Mouse (Mus musculus): ENCODE measurements around the gene Serpini1.
A peak's percentile ranks its signal among the peaks of the same experiment; 100 is the strongest.

Gene Serpini1

DNA sequence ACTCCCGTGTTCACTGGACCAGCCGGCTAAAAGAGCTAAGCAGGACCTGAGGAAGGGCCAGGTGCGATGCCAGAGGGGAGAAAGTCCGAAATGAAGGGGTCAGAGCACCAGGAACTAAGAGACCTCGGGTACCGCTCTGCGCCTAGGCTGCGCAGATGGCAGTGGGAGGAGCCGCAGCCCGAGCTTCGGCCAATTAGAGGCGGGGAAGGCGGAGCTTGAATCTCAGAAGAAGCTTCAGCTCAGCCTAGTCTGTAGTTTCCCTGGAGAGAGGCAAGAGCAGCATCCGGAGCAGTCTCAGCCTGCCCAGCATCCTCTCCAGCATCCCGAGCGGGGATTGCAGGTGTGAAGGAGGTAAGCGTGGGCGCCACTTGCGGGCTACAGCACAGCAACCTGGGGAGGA lies at the start of gene Serpini1:
Gene Serpini1 (plus strand): TSS at position 256 of the 400 bp plus-strand sequence.
- DNase-seq (ENCODE audit: extremely low read depth, low read depth, low spot score): peak; percentile 23

DNA sequence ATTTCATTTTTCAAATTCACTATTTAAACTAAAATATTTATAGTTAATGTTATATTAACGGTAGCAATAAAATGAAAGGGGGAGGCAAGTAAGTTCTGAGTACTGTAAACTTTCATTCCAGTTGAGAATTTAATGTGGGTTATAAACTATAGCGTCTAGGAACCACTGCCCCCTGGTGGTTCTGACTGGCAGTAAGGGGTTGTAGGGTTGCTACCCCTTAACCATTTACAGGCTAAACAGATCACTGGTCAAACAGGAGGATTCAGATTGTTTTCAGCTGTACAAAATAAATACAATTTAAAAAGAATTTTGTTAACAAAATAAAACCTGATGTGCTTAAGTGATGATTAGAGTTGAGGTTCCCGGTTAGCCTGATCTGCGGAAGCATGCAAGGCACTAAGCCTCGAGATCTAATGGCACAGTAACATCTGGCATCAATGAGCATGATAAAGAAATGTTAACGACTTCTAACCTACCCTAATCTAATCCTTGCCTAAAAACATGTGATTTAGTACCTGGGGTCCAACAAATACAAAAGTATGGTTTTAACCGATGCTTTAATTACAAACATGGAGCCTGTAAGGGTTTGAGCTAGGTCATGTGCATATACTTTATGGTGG lies 39.6 kb upstream of the Serpini1 start:
- no peak for DNase-seq (ENCODE audit: extremely low read depth, low read depth, low spot score)

DNA sequence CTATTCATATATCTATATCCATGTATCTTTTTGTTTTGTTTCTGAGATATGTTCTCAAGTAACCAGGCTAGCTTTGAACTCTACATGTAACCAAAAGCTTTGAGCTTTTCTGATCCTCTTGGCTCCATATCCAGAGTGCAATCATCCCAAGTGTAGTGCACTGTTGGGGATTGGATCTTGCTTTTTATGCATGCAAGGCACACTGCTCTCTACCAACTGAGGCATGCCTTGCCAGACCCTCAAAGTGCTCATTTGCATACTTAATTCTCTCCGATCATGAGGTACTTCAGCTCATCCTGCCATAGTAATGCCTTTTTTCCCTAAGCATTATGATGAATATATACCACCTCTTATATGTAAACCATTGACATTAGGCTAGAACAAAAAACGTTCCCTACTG lies 36.0 kb upstream of the Serpini1 start:
- no peak for DNase-seq (ENCODE audit: extremely low read depth, low read depth, low spot score)

DNA sequence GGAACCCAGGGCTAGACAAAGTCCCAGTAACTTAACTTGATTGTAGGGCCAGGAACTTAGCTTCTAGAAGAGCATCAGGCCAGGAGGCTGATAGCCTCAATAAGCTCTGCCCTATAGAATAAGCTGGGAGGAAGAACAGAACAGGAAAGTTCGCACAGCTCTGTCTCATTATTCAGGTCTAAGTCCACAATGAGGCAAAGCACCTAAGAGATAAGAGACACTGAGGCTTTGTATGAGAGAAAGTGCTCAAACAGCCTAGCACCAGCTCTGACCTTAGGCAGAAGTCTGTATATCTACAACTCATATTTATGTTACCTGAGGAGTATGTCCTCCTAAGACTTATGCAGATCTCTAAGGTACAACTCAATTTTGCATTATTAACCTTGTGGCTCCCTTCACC lies 34.8 kb upstream of the Serpini1 start:
- no peak for DNase-seq (ENCODE audit: extremely low read depth, low read depth, low spot score)

DNA sequence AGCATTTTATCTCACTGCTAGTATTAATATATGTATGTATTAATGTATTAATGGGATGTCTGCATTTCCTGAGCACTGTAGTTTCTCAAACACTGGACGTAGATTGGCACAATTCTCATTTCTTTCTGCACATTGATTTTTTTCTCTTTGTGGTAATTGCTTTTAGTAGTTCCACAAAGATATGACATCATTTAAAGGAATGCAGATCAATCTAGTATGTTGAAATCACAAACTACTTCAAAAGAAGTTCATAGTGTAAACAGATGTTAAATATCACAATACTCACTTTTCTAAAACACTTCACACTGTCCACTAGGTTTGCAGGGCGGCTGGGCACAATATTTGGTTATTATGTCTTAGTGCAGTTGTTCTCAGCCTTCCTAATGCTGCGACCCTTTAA lies 26.3 kb upstream of the Serpini1 start:
- no peak for DNase-seq (ENCODE audit: extremely low read depth, low read depth, low spot score)

DNA sequence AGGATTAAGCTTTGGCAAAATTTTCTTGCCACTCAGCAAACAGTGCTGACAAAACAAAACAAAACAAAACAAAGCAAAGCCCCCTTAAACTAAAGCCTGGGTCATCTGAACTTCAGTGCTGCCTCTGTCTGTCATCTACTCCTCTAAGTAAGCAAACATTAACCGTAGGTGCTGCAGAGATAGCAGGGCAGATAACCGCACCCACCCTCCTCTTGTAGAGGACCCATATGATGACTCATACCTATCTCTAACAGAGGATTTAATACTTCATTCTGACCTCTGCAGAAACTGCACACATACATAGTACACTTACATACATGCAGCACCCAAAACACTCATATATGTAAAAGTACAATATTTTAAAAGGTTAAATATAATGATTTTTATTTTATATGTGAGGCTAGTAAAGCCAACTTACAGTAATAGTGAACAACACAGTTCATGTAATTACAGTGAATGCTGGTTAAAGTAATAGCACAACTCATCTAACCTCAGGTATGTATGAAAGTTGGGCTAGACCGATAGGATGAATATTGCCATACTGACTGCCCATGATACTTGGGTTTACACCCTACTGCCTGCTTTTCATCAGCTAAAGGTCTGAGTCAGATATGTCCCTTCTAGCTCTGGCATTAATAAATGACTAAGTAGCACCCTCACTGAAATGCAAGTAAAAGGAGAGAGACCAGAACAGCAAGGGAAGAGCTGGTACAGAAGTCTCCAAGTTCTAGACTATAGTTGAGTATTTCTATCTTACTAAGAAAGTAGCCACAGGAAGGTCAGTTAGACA lies 23.1 kb upstream of the Serpini1 start:
- no peak for DNase-seq (ENCODE audit: extremely low read depth, low read depth, low spot score)

DNA sequence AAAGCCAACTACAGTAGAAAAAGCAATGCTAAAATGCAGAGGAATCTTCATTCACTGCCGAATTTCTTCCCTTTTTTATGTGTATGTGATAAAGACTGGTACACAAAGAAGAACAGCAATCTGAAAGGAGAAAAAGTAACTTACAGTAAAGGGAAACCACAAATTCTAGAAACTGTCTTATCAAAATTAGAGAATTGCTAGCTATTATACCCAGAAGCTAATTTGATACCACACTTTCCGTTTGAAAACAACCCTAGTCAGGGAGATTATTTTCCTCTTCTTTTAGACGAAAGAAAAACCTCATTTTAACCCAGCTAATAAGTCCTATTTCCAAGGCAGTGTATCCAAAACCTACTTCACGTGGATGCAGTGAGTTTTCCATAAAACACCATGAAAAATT lies 16.1 kb upstream of the Serpini1 start:
- DNase-seq (ENCODE audit: extremely low read depth, low read depth, low spot score): no peak

DNA sequence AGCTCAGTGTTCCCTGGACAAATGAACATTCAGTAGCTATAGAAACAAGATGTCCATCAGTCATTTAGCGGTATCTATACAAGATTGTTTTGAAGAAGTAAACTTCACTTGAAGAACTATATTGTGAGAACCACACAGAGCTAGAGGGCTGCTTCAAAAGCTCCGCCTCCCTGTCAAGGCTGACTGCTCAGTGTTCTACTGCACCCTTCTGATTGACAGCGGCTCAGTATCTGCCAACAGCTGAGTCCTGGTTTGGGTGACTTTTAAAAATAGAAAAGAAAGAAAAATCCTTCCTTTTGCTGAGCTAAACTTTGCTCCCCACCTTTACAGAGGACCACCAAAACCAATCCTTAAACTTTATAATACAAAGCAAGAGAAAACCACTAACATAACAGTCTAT lies 14.5 kb upstream of the Serpini1 start:
- DNase-seq (ENCODE audit: extremely low read depth, low read depth, low spot score): no peak

DNA sequence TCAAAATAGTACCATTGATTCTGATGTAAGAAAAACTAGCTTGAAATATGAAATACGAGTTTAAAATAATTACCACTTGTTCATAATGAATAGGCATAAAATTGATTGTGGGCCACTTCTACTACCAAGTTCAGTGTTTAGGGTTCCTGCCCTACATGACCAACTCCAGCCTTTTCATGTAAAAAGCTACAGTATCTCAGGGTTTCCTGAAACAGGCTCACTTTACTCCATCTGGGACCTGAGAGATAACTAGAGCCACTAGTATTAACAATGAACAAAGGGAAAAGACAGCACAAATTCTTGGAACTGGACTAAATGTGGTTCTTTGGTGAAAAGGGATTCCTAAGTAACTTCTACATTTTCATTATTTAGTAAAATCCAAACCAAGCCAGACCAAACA lies 13.1 kb upstream of the Serpini1 start:
- DNase-seq (ENCODE audit: extremely low read depth, low read depth, low spot score): no peak

DNA sequence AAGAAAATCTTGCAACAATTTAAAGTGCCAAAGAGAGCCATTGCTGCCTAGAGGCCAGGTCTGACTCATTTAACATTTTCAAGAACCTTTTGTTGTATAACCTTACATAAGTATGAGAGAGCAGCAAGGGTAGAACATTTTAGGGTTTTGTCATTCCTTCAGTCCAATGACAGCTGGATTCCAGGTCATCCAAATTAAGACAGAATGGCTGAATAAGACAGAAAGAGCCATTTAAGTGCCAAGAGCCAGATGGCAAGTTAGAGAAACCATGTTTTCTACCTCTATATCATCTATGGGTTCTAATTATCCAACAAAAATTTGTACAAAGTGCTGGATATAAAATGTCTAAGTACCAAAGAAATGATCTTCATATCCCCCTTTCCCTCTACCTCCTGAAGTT lies 6.1 kb upstream of the Serpini1 start:
- DNase-seq (ENCODE audit: extremely low read depth, low read depth, low spot score): no peak

DNA sequence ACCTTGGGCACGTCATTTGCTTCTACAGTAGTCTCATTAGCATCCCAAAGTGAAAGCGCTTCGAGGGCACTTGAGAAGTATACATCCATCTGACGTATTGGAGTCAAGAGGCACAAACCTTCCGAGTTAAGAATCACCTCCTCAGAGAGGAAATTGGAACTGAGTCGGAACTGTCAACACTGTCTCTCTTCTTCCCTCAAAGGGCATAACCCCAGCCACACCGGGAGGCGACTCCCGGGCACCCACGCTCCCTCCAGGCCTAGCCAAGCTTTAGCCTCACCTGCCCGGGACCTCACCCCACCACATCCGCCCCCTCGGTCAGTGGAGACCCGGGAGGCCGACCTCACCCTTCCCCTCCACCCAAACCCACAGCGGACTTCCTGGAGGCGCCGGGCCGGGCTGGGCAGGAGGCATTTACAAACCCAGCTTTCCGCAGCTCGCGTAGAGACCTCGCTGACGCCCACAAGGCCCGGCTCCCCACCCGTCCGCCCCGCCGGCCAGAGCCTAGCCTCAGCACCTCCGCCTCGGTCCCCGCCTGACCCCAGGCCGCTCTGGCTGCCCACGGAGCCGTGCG lies 1.1 kb upstream of the Serpini1 start:
- no peak for DNase-seq (ENCODE audit: extremely low read depth, low read depth, low spot score)

DNA sequence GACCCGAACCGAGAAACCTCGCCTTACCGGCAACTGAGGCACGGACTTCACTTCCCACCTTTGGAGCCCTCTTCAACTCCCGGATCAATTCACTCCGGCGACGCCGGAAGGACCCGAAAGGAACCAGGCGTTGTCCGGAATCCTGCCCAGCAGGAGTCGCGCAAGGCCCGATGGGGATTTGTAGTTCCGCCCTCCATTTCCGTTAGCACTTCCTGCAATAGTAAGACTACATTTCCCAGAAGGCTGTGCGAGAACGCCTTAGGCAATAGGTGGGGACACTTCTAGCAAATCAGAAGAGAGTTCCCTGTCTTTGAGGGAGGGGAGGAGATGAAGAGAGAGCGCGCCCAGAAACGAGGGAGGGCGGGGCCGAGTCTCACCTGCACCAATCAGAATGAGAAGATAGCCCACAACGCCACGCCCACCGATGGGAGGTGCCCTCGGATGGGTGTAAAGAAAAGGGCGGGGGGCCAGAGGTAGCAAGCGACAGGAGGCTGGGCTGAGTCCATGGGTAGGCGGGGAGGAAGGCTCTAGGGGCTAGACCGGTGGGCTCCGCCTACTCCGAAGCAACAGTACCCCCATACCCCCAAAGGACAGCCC lies 554 bp upstream of the Serpini1 start, which contains the start of gene Pdcd10:
Gene Pdcd10 (minus strand): TSS at position 162 of the 597 bp plus-strand sequence.
- DNase-seq (ENCODE audit: extremely low read depth, low read depth, low spot score): peak; percentile 100

DNA sequence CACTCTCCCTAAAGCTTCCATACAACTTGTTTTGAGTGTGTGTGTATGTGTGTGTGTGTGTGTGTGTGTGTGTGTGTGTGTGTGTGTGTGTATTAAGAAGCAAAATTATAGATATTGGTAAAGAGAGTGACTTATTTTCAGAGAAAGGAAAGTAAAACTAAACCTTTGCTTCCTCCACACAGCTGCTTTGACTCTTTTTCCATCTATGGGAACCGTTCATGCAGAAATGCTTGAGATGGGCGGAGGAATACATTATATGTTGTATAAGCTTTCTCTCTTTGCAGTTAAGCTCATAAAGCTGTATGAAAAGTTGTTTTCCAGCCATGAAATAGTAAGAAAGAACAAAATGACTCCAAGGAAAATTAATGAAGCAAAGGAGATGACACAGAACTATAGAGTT lies 16.7 kb downstream of the Serpini1 start:
- no peak for DNase-seq (ENCODE audit: extremely low read depth, low read depth, low spot score)

DNA sequence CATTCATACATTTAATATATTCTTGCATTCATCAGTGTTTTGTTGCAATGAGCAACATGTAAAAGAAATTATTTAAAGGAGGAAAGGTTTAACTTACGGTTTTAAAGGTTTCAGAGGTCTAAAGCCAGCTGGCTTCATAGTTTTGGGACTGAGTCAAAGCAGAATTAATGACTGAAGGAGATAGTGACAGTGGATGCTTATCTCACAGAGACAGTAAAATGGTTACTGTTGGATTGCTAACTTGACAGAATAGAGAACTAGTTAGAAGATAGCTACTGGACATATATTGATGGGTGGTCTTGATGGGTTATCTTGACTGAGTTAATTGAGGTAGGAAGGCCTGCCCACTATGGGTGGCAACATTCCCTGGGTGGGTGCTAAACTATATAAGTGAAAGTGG lies 18.2 kb downstream of the Serpini1 start:
- no peak for DNase-seq (ENCODE audit: extremely low read depth, low read depth, low spot score)

DNA sequence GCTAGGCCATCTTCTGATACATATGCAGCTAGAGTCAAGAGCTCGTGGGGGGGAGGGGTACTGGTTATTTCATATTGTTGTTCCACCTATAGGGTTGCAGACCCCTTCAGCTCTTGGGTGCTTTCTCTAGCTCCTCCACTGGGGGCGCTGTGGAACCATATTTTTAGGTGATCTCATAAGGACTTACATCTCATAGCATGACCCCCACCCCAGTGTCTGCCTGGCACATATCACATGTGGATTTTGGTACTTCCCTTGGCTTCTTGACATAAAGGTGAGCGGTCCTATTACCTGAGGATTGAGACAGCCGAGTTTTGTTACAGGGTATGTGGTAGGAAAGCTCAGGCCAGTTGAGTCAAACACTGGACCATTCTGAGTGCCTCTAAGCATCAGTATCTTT lies 22.0 kb downstream of the Serpini1 start:
- no peak for DNase-seq (ENCODE audit: extremely low read depth, low read depth, low spot score)

DNA sequence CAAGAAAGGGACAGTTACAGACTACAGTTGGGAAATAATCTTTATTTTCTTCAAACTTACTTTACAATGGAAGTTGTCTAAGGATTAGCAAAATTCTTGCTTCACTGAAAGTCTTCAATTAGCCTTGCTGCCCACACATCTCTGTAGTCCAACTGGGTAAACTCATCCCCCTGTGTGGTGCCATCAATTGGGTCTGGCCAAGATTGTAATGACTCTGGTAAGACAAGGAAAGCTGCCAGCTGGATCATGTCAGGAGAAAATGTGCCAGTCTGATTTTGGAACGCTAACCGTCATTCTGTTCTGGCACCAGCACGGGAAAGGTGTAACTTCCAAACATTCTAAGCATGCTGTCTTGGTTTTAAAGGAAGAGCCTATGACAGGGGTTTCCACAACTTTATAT lies 25.9 kb downstream of the Serpini1 start:
- peak; percentile 82 for DNase-seq (ENCODE audit: extremely low read depth, low read depth, low spot score)

DNA sequence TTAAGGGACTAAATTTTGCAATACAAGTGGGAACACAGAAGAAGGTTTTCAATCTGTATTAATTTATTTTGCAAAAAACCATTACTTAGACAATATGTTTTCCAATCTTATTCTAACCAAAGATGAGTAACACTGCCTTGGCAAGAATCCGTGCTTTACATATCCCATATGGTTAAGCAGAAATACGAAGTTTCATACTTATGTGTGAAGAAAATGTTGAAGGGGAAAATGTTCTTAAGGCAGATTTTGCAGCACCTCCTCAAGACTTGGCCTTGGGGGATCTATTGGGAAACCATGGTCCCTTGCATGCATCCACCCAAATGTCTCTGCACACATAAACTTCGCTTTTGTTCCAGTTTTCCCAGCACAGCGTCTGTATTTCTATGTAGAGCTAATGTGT lies 27.6 kb downstream of the Serpini1 start:
- DNase-seq (ENCODE audit: extremely low read depth, low read depth, low spot score): no peak

DNA sequence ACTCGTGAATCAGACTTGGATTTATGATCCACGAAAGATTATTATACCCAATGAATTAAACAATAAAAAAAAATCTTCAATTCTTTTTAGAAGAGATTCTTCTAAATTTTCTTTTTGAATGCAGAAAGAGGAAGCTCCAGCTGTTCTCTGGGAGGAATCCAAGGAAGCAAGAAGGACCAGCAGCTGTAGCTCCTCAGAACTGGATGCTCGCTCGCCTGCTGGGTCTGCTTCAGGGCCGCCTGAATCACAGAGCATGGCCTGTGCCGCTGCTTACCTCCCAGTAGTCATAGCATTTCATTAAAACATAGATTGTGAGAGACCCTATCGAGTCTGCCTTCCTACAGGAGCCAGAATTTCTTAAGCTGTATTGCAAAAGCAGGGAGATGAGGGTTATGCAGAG lies 53.7 kb downstream of the Serpini1 start:
- DNase-seq (ENCODE audit: extremely low read depth, low read depth, low spot score): no peak

DNA sequence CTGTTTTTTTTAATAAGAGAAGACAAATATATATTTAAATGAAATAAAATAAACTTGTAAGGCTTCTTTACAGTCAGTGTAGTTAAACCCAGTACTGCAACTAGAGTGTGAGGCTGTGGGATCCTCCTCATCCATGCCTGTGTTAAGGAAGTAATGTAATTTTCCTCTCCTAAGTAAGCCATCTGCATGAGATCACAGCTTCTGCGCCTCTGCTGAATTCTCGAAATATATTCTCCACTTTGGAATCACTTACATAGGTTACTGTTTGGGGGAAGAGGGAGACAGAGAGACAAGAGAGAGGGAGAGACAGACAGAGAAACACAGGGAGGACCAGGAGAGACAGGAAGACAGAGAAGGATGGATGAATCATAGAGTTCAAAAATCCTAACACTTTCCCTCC lies 67.3 kb downstream of the Serpini1 start:
- no peak for DNase-seq (ENCODE audit: extremely low read depth, low read depth, low spot score)

DNA sequence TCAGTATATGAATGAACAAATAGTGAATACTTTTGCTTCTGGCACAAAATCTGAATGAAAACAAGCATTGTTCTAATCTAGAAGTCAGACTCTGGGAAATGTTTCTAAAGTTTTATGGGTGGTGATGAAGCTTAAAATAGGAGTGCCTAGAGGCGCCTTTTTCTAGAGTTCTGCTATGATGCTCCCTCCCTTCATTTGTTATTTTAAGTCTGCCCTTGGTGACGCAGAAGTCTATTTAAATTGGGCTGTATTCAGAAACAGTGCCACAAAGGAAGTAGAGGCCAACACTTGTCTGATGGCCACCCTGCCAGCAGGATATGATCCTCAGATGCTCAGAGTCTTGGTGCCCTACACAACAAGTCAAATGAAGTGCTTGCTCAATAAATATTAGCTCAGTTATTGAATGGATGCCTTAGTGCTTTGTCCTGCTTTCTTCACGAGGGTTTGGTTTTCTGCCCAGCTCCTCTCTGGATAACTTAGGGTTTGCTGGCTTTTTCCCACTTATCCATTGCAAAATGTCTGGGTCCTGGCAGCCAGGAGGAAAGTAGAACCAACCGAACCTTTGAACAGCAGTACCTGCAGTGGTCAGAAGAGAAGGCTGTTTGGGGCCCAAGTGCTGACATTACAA lies 73.8 kb downstream of the Serpini1 start:
- no peak for DNase-seq (ENCODE audit: extremely low read depth, low read depth, low spot score)

DNA sequence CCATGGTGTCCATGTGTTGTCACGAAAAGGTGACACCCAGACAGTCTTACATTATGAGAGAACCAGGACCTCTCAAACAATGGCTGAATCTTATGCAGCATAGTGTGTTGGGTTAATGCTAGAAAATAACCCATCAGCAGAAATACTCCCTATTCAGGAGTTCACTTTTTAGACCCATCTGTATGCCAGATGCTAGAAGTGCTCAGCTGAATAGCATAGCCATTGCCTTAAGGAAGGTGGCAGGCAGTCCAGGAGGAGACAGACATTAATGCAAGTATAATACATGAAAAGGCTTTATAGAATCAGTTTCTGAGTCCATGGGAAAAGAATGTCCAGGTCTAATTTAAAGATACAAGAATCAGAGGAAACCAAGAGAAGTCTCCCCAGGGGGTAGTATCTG lies 75.9 kb downstream of the Serpini1 start:
- DNase-seq (ENCODE audit: extremely low read depth, low read depth, low spot score): no peak

DNA sequence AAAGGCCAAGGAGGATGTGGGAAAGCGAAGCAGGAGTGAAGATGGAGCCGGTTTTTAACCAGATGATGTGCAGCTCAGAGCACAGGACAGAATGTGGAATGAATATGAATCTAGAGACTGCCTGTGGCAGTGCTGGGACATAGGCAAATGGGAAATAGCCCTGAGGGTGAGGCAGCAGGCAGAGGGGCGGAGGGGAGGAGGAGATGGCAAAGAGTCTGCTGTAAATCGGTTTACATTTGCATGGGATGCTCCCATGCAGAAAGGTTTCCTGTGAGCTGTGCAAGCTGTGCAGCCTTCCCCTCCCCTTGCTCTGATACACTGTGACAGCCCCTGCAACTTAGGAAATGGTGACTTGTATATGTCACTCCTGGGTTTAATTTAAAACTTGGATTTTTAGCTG lies 76.3 kb downstream of the Serpini1 start:
- DNase-seq (ENCODE audit: extremely low read depth, low read depth, low spot score): no peak
